Mouse (Mus musculus) midbrain, postnatal 0 days (tissue): Measurements from ENCODE around the gene Nphs1. TPM values are rescaled to one million over a fixed set of nuclear protein-coding genes. Genes with fewer than 3 reads are reported as not detected.
A peak's percentile ranks its signal among the peaks of the same experiment; 100 is the strongest.

Experiments
- ATAC-seq: fragments of 200-750 bp; cut with Nextera tagmentation; 2 replicates; pipeline ENCODE4 v1.8.0; 2017; ENCODE audit warnings: moderate number of reproducible peaks, mild to moderate bottlenecking, moderate TSS enrichment, moderate library complexity; ENCODE audit not compliant: low FRiP score
- DNase-seq: peaks from one replicate; pipeline ENCODE4 v3.0.0-alpha.2; 2015; ENCODE audit warnings: low spot score
- H3K27ac ChIP-seq: fragments of 300-500 bp; sonication (generic); 2 replicates; pipeline ENCODE4 v1.5.1; 2014; ENCODE audit warnings: low read depth, mild to moderate bottlenecking, low read length, mixed read lengths
- H3K27me3 ChIP-seq: fragments of 300-500 bp; sonication (generic); 2 replicates; pipeline ENCODE4 v1.6.1; 2014; ENCODE audit warnings: low read length, control low read depth, mixed read lengths; ENCODE audit not compliant: insufficient read depth
- H3K36me3 ChIP-seq: fragments of 300-500 bp; sonication (generic); 2 replicates; pipeline ENCODE4 v1.6.1; 2014; ENCODE audit warnings: low read length, control low read depth, mixed read lengths; ENCODE audit not compliant: insufficient read depth
- H3K4me1 ChIP-seq: fragments of 300-500 bp; sonication (generic); 2 replicates; pipeline ENCODE4 v1.6.1; 2014; ENCODE audit warnings: mild to moderate bottlenecking, control low read depth, antibody characterized with exemption, low read length, mixed read lengths; ENCODE audit not compliant: insufficient read depth
- H3K4me2 ChIP-seq: fragments of 300-500 bp; sonication (generic); 2 replicates; pipeline ENCODE4 v1.6.1; 2014; ENCODE audit warnings: low read depth, mild to moderate bottlenecking, low read length, mixed read lengths; ENCODE audit not compliant: poor library complexity, severe bottlenecking
- H3K4me3 ChIP-seq: fragments of 300-500 bp; sonication (generic); 2 replicates; pipeline ENCODE4 v1.5.1; 2014; ENCODE audit warnings: low read depth, mild to moderate bottlenecking, low read length, moderate library complexity
- H3K9ac ChIP-seq: fragments of 300-500 bp; sonication (generic); replicated peaks from 2 replicates; pipeline ENCODE4 v1.6.1; 2014; ENCODE audit warnings: mild to moderate bottlenecking, low read length, moderate library complexity, mixed read lengths; ENCODE audit not compliant: poor library complexity, severe bottlenecking
- H3K9me3 ChIP-seq: fragments of 300-500 bp; sonication (generic); 2 replicates; pipeline ENCODE4 v1.6.1; 2016; ENCODE audit warnings: low read length, control low read depth
- CTCF ChIP-seq: IDR thresholded peaks from 2 replicates; pipeline ENCODE4 v1.5.1; 2016; ENCODE audit warnings: antibody characterized with exemption, mild to moderate bottlenecking
- WGBS: fragments of 180-500 bp; shearing (Covaris S2); extraction: QIAGEN DNeasy Blood & Tissue Kit; methylation state at CpG from one replicate; pipeline ENCODE4 v1.1.7; 2014; 5-methylcytosine and 5-hydroxymethylcytosine counted together
- polyA plus RNA-seq: library from polyadenylated mRNA; unstranded; fragments of >200 nt; fragmentation: Nextera tagmentation; extraction: Ambion mirVana; gene quantifications from 2 replicates; pipeline ENCODE4 v1.2.1, GENCODE M21; 2015
- total RNA-seq: library from RNA; depleted of rRNA; stranded (reverse); fragments of >200 nt; gene quantifications from 2 replicates; pipeline ENCODE4 v1.2.3, GENCODE M21; 2014; rRNA removed

Gene Nphs1
- total and polyA plus RNA-seq, 2 experiments from 2014 or later, result 0.11 to 0.33 TPM

DNA sequence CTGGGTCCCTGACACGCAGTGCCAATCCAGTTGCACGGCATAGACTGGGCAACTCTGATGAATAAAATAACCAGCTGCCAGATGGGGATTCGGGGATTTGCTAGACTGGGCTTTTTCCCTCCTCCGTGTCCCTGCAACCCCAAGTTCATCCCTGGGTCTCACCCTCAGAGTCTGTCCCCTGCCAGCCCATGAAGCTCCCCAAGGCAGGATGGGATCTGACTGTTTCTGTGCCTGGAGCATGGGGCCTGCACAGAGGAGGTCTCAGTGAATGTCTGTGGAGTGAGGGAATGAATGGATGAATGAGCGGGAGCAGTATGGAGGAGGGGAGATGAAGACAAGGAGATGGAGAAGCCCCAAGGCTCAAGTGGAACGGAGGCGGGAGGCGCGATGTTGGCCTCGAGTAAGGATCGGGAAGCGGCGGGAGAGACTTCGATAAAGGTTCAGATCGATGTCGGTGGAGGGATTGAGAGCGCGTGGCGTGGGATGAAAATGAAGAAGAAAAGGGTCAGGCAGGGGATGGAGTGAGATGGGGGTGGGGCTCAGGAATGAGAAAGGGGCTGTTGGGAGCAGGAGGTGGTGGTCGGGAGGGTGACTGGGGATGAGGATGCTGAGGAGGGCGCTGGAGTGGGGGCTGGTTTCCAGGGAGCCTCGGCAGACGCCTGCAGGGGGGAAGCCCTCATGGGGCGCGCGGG, 76.0 kb downstream of the Nphs1 start:
- DNase-seq (peak; percentile 51), ATAC-seq (peak; percentile 38)
- Histone ChIP-seq H3K27ac (peak overlapping the region; percentile 89), H3K36me3 (peaks cover 29% of the 10 kb centered on the region), H3K9me3 (no peaks in the 10 kb centered on the region), H3K4me2 (peak overlapping the region; percentile 68), H3K4me1 (peaks cover 14% of the 10 kb centered on the region), H3K9ac (peak overlapping the region; percentile 95), H3K4me3 (peak overlapping the region; percentile 81), H3K27me3 (no peaks in the 10 kb centered on the region)
- TF ChIP-seq CTCF, result no peak
- WGBS, result under 1% methylated on average over 24 of the region's 26 CpGs

DNA sequence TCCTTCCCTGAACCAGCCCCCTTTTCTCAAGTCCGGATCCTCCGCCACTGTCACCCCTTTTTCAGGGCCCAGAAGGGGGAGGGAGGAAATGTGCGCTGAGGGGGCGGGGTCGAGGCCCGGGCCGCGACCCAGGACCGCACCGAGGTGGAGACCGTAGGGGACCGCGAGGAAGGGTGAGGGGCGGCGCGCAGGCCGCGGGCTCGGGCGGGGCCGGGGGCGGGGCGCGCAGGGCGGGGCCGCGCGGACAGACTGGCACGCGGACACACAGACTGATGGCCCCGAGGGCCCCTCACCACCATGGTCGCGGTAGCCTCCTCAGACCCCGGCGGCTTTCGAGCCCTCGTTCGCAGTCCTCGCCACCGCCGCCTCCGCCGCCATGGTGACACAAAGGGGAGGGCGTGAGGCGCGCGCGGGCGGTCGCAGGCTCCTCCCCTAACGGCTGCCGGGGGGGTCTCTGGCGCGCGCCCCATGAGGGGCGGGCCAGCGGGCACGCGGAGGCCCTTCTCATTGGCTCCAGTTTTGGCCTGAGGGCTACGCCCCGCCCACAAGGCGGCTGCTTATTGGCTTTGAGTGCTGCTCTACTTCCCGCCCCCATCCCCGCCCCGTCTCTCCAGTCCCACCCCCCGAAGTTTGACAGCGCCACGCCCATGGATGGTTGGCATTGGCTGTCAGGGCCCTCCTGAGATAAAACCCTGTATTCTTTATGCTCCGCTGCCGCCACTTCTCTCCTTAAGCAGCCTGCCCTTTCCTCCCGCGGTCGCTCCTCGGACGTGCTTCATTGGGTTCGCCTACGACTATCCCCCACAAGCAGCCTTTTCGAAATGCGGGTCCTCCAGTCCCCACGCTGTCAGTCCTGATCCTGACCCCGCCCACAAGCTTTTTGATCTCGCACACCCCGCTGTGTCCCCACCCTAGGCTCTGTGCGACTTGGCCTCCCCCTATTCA, 76.8 kb downstream of the Nphs1 start, which contains the start of gene Arhgap33:
TSS of gene Arhgap33 (minus strand) at position 428 of the 945 bp plus-strand sequence.
- peaks cover 25% of the 10 kb centered on the region for H3K36me3 ChIP-seq
- peak within 1 kb of the TSS; percentile 81 for H3K4me3 ChIP-seq
- H3K9me3 ChIP-seq, result no peaks in the 10 kb centered on the region
- peak; percentile 91 for ATAC-seq
- no peaks in the 10 kb centered on the region for H3K27me3 ChIP-seq
- peak; percentile 100 for DNase-seq
- no peak for TF ChIP-seq CTCF
- H3K4me2 ChIP-seq, result peak within 1 kb of the TSS; percentile 68
- WGBS, result 1% methylated on average over 38 of the region's 84 CpGs
- peak within 1 kb of the TSS; percentile 95 for H3K9ac ChIP-seq
- peaks cover 14% of the 10 kb centered on the region for H3K4me1 ChIP-seq
- peak within 1 kb of the TSS; percentile 89 for H3K27ac ChIP-seq

Other genes starting within 250 kb of the Nphs1 start
Only the 30 nearest of the 34 such genes appear.
- gene Thap8, start 178.2 kb upstream of the Nphs1 start, total RNA-seq, result 0.71 TPM in 1 of 2 replicates, not detected in the other
- 0.38 and 0.57 TPM in 2 replicates for gene Thap8, start 178.2 kb upstream of the Nphs1 start, polyA plus RNA-seq
- gene Wdr62, start 177.9 kb upstream of the Nphs1 start, total RNA-seq, result 1.7 and 24.3 TPM in 2 replicates
- gene Wdr62, start 177.9 kb upstream of the Nphs1 start, polyA plus RNA-seq, result 3.3 and 4.1 TPM in 2 replicates
- gene Clip3, start 166.6 kb upstream of the Nphs1 start, total RNA-seq, result 140 and 197 TPM in 2 replicates
- gene Clip3, start 166.6 kb upstream of the Nphs1 start, polyA plus RNA-seq, result 144 and 155 TPM in 2 replicates
- 76.1 and 121 TPM in 2 replicates for gene Alkbh6, start 149.6 kb upstream of the Nphs1 start, total RNA-seq
- 129 and 140 TPM in 2 replicates for gene Alkbh6, start 149.6 kb upstream of the Nphs1 start, polyA plus RNA-seq
- gene Syne4, start 143.5 kb upstream of the Nphs1 start, total RNA-seq, result 7.3 and 14.1 TPM in 2 replicates
- 11.7 and 13.6 TPM in 2 replicates for gene Syne4, start 143.5 kb upstream of the Nphs1 start, polyA plus RNA-seq
- gene E130208F15Rik, start 136.6 kb upstream of the Nphs1 start, total RNA-seq, result 0.05 and 0.19 TPM in 2 replicates
- not detected in 2 replicates for gene E130208F15Rik, start 136.6 kb upstream of the Nphs1 start, polyA plus RNA-seq
- gene Sdhaf1, start 134.4 kb upstream of the Nphs1 start, total RNA-seq, result 11.5 and 14.7 TPM in 2 replicates
- gene Sdhaf1, start 134.4 kb upstream of the Nphs1 start, polyA plus RNA-seq, result 16.5 and 16.8 TPM in 2 replicates
- 44.8 and 47.5 TPM in 2 replicates for gene Lrfn3, start 95.5 kb upstream of the Nphs1 start, total RNA-seq
- gene Lrfn3, start 95.5 kb upstream of the Nphs1 start, polyA plus RNA-seq, result 22.1 and 24.8 TPM in 2 replicates
- gene Tyrobp, start 44.6 kb upstream of the Nphs1 start, total RNA-seq, result 20.6 and 23.5 TPM in 2 replicates
- gene Tyrobp, start 44.6 kb upstream of the Nphs1 start, polyA plus RNA-seq, result 43.7 and 46.5 TPM in 2 replicates
- gene Hcst, start 38.5 kb upstream of the Nphs1 start, total RNA-seq, result not detected in 2 replicates
- gene Hcst, start 38.5 kb upstream of the Nphs1 start, polyA plus RNA-seq, result 0.54 and 0.76 TPM in 2 replicates
- 2.1 and 2.2 TPM in 2 replicates for gene Nfkbid, start 36.6 kb upstream of the Nphs1 start, total RNA-seq
- gene Nfkbid, start 36.6 kb upstream of the Nphs1 start, polyA plus RNA-seq, result 2.2 and 2.8 TPM in 2 replicates
- 923 and 924 TPM in 2 replicates for gene Aplp1, start 12.8 kb upstream of the Nphs1 start, total RNA-seq
- gene Aplp1, start 12.8 kb upstream of the Nphs1 start, polyA plus RNA-seq, result 811 and 814 TPM in 2 replicates
- 0.99 and 4.9 TPM in 2 replicates for gene Kirrel2, start 625 bp upstream of the Nphs1 start, total RNA-seq
- gene Kirrel2, start 625 bp upstream of the Nphs1 start, polyA plus RNA-seq, result 0.32 and 0.43 TPM in 2 replicates
- not detected in 2 replicates for gene Prodh2, start 35.3 kb downstream of the Nphs1 start, total RNA-seq
- not detected in 2 replicates for gene Prodh2, start 35.3 kb downstream of the Nphs1 start, polyA plus RNA-seq
- 67.0 and 68.2 TPM in 2 replicates for gene Arhgap33, start 76.7 kb downstream of the Nphs1 start, total RNA-seq
- gene Arhgap33, start 76.7 kb downstream of the Nphs1 start, polyA plus RNA-seq, result 113 TPM in 2 replicates
- 5.9 and 6.2 TPM in 2 replicates for gene Hspb6, start 93.9 kb downstream of the Nphs1 start, total RNA-seq
- 13.4 and 13.5 TPM in 2 replicates for gene Hspb6, start 93.9 kb downstream of the Nphs1 start, polyA plus RNA-seq
- gene Proser3, start 94.0 kb downstream of the Nphs1 start, total RNA-seq, result 15.2 and 23.3 TPM in 2 replicates
- 3.3 and 3.4 TPM in 2 replicates for gene Proser3, start 94.0 kb downstream of the Nphs1 start, polyA plus RNA-seq
- 15.7 and 32.0 TPM in 2 replicates for gene Lin37, start 101.5 kb downstream of the Nphs1 start, total RNA-seq
- 53.5 and 54.1 TPM in 2 replicates for gene Lin37, start 101.5 kb downstream of the Nphs1 start, polyA plus RNA-seq
- gene U2af1l4, start 105.0 kb downstream of the Nphs1 start, total RNA-seq, result 54.7 and 64.2 TPM in 2 replicates
- gene U2af1l4, start 105.0 kb downstream of the Nphs1 start, polyA plus RNA-seq, result 96.4 and 97.0 TPM in 2 replicates
- 6.0 and 8.4 TPM in 2 replicates for gene Gm49396, start 105.0 kb downstream of the Nphs1 start, total RNA-seq
- gene Gm49396, start 105.0 kb downstream of the Nphs1 start, polyA plus RNA-seq, result 4.9 and 7.2 TPM in 2 replicates
- gene Psenen, start 105.3 kb downstream of the Nphs1 start, total RNA-seq, result 63.8 and 133 TPM in 2 replicates
- gene Psenen, start 105.3 kb downstream of the Nphs1 start, polyA plus RNA-seq, result 135 and 144 TPM in 2 replicates
- gene Igflr1, start 107.1 kb downstream of the Nphs1 start, total RNA-seq, result 0.99 and 1.9 TPM in 2 replicates
- 3.1 and 5.6 TPM in 2 replicates for gene Igflr1, start 107.1 kb downstream of the Nphs1 start, polyA plus RNA-seq
- 38.8 and 39.5 TPM in 2 replicates for gene Kmt2b, start 130.4 kb downstream of the Nphs1 start, total RNA-seq
- 5.3 and 8.3 TPM in 2 replicates for gene Kmt2b, start 130.4 kb downstream of the Nphs1 start, polyA plus RNA-seq
- gene Zbtb32, start 140.6 kb downstream of the Nphs1 start, total RNA-seq, result not detected in 2 replicates
- 0.22 and 0.39 TPM in 2 replicates for gene Zbtb32, start 140.6 kb downstream of the Nphs1 start, polyA plus RNA-seq
- 0.76 and 1.5 TPM in 2 replicates for gene Upk1a, start 154.5 kb downstream of the Nphs1 start, total RNA-seq
- 0.65 and 0.84 TPM in 2 replicates for gene Upk1a, start 154.5 kb downstream of the Nphs1 start, polyA plus RNA-seq
- gene Cox6b1, start 167.8 kb downstream of the Nphs1 start, total RNA-seq, result 310 and 337 TPM in 2 replicates
- 1,351 and 1,409 TPM in 2 replicates for gene Cox6b1, start 167.8 kb downstream of the Nphs1 start, polyA plus RNA-seq
- gene Etv2, start 177.5 kb downstream of the Nphs1 start, total RNA-seq, result 1.2 TPM in 1 of 2 replicates, not detected in the other
- gene Etv2, start 177.5 kb downstream of the Nphs1 start, polyA plus RNA-seq, result 0.15 TPM in 1 of 2 replicates, not detected in the other
- gene Rbm42, start 192.0 kb downstream of the Nphs1 start, total RNA-seq, result 163 and 185 TPM in 2 replicates
- 120 and 123 TPM in 2 replicates for gene Rbm42, start 192.0 kb downstream of the Nphs1 start, polyA plus RNA-seq
- gene Haus5, start 206.7 kb downstream of the Nphs1 start, total RNA-seq, result 17.9 and 22.7 TPM in 2 replicates
- 19.8 and 20.0 TPM in 2 replicates for gene Haus5, start 206.7 kb downstream of the Nphs1 start, polyA plus RNA-seq
- not detected in 2 replicates for gene Pmis2, start 213.3 kb downstream of the Nphs1 start, total RNA-seq
- gene Pmis2, start 213.3 kb downstream of the Nphs1 start, polyA plus RNA-seq, result not detected in 2 replicates